Mouse (Mus musculus) liver, embryonic 14.5 days (tissue): ENCODE data around the gene Tbcd.

Source experiments
- CTCF ChIP-seq: IDR thresholded peaks from 2 replicates; pipeline ENCODE4 v1.5.1; 2016; ENCODE audit warnings: antibody characterized with exemption, low read depth, control low read depth
- EP300 ChIP-seq: IDR thresholded peaks from 2 replicates; pipeline ENCODE4 v1.6.1; 2016; ENCODE audit warnings: antibody characterized with exemption, low read depth

DNA sequence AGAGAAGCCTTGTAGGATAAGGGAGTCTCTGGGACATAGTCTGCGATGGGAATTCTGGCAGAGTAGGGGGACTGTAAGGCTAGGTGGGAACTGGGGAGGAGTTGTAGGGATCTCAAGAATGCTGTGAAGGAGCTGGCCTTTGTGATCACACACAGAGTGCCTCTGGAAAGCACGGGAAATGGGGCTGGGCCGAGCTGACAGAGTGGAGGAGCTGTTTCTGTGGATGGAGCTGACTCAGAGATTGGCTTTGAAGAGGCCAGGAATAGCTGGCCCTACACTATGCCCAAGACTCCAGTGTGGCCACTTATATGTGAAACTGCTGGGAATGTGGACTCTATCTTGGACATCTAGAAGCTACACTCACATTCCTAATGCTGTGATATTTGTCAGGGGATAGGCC is 84.8 kb downstream of the Tbcd start:
- no peak for TF ChIP-seq CTCF
- TF ChIP-seq EP300: no peak
